Mouse (Mus musculus): ENCODE measurements at regions not wholly inside any gene's neighbourhood (a gene's known extent, or its start where the extent isn't known, plus 50 kb on each side); places are given as distances from the start of the nearest gene placed in this dataset.

DNA sequence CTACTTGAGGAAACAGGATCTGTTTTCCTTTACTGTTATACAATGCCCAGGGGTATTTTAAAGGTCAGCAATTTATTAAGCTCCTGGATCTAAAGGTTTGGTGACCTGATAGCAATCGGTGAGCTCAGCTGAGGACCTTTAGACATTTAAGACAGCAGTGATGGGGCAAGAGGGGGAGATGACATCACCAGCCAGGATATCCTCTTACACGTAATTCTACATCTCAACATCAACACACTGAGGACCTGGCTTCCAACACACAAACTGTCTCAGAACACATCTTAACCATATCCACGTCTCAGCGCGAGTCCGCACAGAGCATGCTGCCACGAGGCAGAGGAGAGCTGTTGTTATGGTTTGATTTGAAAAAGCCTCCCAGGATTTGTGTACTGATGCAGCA, 69.2 kb downstream of the Nhlrc3 start:
- DNase-seq, result no peak

GRCm38 (mm10) chr3:53381704-53382581, 81.2 kb downstream of the Nhlrc3 start:
- no peak for DNase-seq

- no peak for DNase-seq
These were observed 83.5 kb downstream of the Nhlrc3 start for GRCm38 (mm10) chr3:53379519-53380181.

DNA sequence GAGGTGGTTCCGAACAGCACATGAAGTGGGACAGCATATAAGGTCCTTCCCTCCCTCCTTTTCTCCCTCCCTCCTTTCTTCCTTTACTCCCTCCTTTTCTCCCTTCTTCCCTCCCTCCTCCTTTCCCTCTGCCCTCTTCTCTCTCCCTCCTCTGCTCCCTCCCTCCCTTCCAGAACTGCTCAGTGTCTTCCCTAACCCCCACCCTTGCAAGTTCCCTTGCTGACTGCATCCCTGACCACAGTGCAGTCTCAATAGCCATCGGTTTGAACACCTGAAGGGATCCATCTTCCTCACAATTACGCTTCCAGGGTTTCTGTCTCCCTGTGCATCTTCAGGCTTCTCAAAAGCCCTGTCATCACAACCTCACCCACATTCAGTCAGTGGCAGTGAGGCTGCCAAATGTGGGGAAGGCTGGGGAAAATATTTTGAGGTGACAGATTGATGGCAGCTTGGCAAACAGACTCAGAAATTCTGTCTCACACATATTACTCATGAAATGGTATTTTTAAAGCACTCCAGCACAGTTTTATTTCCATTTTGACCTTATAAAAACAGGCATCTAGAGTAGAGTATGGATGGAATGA, 86.2 kb downstream of the Nhlrc3 start:
- peak; percentile 17 to 24 for DNase-seq

DNA sequence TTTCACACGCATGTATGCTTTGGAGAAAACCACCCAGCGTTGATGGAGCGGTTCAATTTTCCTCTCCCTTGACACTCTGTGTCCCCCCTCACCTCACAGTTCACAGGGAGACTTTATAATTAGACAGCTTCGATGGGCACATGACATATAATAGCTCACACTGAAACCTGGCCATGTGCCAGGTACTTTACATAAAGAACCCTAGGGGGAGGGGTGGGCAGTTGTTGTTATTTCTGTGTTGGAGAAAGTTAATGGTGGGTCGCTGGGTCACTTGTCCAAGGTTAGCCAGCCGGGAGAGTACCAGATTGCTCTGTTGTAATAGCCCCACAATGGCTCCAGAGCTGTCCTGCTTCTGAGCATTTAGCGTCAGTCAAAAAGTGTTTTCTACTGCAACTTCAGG, 90.2 kb downstream of the Nhlrc3 start:
- DNase-seq, result no peak

DNA sequence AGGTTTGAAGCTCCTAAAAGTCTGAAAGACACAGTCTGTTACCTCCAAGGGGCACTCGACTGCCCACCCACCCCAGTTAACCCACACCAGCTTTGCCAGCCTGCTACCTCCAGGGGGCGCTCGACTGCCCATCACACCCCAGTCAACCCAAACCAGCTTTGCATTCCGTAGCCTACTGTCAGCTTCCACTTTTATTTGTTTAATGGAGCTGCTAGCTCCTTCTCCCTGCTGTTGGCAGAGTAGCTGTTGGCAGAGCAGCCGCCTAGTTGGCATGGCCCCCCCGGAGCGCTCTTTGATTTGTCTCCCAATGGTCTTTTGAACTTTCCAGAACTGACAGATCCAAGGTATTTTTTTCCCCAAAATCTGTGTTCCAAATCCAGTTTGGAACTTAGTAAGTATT, 91.2 kb downstream of the Nhlrc3 start:
- peak in 1 of 2 experiments; percentile 8 for DNase-seq

DNA sequence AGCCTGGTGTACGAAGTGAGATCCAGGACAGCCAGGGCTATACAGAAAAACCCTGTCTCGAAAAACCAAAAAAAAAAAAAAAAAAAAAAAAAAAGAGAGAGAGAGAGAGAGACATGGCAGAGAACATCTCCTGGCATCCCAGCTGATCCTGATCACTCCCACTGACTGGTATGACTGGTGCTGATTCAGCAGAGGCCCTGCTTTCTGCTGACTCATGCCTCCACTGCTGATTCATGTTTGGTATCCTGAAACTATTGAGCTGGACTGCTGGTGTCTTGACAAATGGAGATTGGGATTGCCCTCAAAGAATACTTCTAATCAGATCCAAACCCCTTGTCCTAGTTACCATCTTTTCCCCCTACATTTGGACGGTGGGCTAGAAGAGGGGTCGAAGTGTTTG, 101.9 kb downstream of the Nhlrc3 start:
- DNase-seq, result peak; percentile 8 to 24

DNA sequence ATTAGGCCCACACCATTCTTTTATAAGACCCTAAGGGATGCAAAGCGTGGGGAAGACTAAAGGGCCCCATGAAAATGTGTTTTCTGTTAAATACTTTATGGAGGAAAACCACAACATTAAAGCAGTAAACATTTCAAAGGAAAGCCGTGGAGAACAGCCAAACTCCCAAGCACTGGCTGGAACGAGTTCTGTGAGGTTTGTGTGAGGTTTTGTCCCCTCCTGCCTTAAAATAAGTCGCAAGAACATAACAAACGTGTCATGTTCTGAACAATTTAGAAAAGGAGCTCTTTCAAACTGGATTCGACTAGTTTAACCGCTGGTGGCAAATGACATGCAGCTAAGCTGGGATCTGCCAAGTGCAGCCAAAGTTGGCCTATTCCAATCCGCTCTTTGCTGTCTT, 109.4 kb downstream of the Nhlrc3 start:
- no peak for DNase-seq

DNA sequence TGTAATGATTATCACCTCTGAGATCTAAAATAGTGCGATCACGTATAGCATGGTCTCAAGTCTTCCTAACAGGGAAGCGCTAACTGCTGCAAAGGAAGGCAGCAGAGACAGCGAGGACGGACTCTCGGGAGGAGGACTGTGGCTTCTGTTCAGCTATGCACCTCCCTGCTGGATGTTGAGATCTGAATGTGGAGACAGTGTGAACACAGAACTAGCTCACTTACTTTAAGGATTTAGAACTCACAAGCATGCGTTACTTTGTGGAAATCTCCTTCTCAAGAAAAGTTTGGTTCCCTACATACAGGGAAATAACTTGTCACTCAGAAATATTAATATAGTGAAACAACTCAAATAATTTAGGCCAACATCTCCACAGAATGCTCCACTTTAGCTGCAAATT, 109.8 kb downstream of the Nhlrc3 start:
- no peak for DNase-seq

- no peak for DNase-seq
These were observed 119.5 kb downstream of the Nhlrc3 start for GRCm38 (mm10) chr3:53343638-53344037.

DNA sequence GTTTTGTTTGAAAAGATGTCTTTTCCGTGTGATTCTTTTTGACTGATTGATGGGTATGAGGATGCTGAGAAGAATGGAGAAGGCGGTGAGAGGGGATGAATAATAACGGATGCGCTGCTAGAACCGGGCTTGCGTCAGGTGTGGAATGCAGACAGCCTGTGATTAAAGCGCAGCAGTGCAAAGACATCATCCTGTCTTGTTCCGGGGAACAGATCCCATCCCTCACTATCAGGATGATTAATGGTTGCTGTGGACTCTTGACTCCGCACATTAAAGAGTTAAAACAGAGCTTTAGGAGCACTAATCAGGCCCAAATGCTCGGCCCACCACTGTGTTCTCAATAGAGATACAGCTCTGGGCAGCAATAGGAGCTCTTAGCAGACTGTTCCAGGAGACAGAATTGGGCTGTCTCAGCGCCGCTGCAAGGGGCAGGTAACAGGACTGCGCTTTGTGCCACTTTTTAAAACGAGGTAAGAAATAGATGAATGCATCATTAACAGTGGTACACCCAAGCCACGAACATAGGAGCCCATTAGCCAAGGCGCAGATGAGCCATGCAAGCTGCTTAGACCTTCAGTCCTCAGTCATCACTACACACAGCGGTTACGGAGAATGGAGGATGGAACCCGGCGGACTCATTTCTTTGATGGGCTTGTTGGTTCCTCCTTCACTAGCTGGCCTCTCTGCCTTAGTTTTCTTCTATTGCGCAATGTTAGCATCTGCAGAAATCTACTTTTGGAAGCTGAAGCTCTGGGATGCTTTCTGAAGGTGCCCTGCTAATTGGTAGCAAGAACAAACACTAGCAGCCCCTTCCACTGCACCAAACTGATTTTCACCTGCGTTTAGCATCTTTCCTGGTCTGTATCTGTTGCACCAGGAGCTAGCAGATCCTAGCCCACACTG, 121.6 kb downstream of the Nhlrc3 start:
- no peak for DNase-seq

DNA sequence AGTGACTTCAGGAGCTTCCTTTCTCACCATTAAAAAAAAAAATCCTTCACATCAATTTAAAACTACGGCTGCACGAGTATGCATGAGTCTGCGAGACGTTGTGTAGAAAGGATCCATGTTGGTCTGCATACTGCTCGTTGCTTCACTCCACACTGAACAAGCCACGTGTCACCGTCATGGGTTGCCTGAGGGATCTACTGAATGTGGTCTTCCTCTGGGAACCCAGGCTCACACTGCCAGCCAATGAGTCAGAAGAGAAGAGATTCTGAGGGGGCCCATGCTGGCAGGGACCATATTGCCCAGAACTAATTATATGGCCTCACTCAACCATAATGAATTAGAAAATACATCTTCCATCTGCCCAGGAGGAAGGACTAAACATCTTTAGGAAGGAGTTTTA, 124.6 kb downstream of the Nhlrc3 start:
- DNase-seq, result no peak

- DNase-seq, result peak; percentile 4 to 13
These were observed 129.1 kb downstream of the Nhlrc3 start for GRCm38 (mm10) chr3:53334051-53334450.

GRCm38 (mm10) chr3:53329528-53329927, 133.6 kb downstream of the Nhlrc3 start:
- DNase-seq, result peak; percentile 10 to 17

DNA sequence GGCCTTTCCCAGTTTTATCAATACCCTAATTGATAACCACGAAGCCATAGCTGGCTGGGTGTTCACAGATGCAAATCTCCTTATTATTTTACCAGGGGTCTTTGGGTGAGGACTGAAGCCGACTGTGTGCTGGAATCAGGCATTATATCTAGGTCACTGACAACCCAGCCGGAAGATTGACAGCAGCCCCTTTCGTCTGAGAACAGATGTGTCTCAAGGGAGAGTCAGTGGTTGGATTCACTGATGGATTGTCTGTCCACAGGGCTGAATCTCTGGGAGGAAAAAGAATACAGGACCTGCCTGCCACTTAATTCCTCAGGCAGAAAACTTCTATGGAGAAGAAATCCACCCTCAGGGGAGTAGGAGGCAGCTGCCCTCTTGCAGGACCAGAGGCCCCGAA, 135.7 kb downstream of the Nhlrc3 start:
- DNase-seq, result no peak

- DNase-seq, result no peak
These were observed 136.2 kb downstream of the Nhlrc3 start for GRCm38 (mm10) chr3:53326967-53327366.

DNA sequence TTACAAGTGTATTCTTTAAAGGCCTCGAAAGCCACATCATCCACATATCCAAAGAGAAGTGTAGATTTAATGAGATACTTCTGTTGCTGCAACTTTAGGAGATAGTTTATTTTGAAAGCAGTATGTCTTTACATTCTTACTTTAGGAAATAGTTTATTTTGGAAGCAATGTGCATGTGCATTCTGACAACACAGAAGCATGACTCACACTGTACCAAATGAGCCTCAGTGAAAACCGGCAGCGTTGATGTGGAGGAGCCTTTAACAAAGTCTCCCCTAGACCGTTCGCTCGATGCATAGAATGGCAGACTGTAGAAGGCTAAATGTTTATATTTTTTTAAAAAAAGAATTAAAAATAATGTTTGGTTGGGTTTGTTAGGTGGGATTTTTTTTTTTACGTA, 138.1 kb downstream of the Nhlrc3 start:
- no peak for DNase-seq

- no peak for DNase-seq
These were observed 138.7 kb downstream of the Nhlrc3 start for GRCm38 (mm10) chr3:53324386-53324785.

DNA sequence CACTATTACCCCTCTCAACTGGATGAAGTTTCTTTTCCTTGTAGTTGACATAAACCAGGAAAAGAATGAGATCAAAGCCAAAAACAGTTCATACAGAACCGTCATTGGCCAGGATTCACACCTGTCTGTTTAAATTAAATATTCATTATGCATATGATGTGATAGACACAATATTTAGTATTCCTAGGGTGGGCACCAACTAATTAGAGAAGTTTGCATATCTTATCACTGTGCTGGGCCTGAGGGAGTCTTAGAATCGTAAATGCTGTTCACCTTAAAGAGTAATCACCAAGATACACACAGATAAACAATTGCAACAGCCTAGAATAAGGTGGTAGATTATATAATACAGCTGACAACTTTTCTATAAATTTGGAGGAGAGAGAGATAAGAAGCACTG, 147.7 kb downstream of the Nhlrc3 start:
- no peak for DNase-seq

Data from adrenal gland, postnatal 36 days (tissue).